Mouse (Mus musculus): ENCODE measurements around the gene Zbtb46.

- no peak for TF ChIP-seq POLR2A (IDR thresholded peaks at IDR 0.05; ENCODE audit: low read depth, low read length)
- no peak for TF ChIP-seq CTCF (conservative IDR thresholded peaks at IDR 0.05; ENCODE audit: insufficient read depth, insufficient read length, low read depth, low read length)
Observed at GRCm38 (mm10) chr2:181461536-181462100, 2.4 kb upstream of the Zbtb46 start.

Measured in kidney, adult 2 months (tissue).